Mouse (Mus musculus) lung, adult 2 months (tissue): ENCODE measurements around the gene Speer4e. TPM values are rescaled to one million over a fixed set of nuclear protein-coding genes. Genes with fewer than 3 reads are reported as not detected.
"Not testable (repeated sequence)": the region's sequence is repeated elsewhere in the genome, so short reads cannot be mapped to it uniquely, and the experiment has no call there.

Experiments
- DNase-seq: peaks from one replicate; pipeline ENCODE4 v3.0.0; 2022
- H3K4me1 ChIP-seq: fragments of 200-500 bp; 2 replicates; pipeline ENCODE4 v1.6.1; 2011; ENCODE audit warnings: low read length; ENCODE audit not compliant: control insufficient read depth, insufficient read depth
- H3K4me3 ChIP-seq: fragments of 200-500 bp; replicated peaks from 2 replicates; pipeline ENCODE3; 2011; ENCODE audit warnings: low read depth, mild to moderate bottlenecking, control low read depth, low read length; ENCODE audit errors: extremely low read depth
- WGBS: fragments of 180-500 bp; shearing (Covaris S2); methylation state at CpG from one replicate; pipeline ENCODE4 v1.1.7; 2018; 5-methylcytosine and 5-hydroxymethylcytosine counted together
- polyA plus RNA-seq: library from polyadenylated mRNA; depleted of rRNA; stranded (reverse); fragments of >200 nt; gene quantifications from 2 replicates; pipeline ENCODE4 v1.2.3, GENCODE M21; 2012; rRNA removed

The Speer4e gene
- polyA plus RNA-seq = not detected in 2 replicates

DNA sequence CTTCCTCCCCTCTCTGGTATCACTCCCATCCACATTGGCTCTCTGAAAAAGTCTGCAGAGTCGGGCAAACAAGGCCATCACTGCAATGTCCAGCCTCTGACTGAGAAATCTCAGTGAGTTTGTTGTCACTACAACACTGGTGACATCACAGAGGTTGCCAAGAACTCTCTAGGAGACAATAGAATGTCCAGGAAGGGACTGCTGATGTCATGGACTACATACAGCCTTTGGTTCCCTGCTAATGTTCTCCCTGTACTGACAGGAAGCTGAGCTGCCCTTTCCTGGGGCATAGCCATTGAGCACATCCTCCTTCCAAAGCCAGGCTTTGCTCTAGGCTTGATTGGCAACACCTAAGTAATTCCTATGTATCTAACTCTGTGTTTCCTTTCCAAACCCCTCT is at the start of gene Speer4e:
Gene Speer4e (minus strand): TSS at position 101 of the 400 bp plus-strand sequence.
- H3K4me3 ChIP-seq, DNase-seq, H3K4me1 ChIP-seq: not testable (repeated sequence)
- WGBS = 32% methylated on average over 1 of the region's 1 CpGs

DNA sequence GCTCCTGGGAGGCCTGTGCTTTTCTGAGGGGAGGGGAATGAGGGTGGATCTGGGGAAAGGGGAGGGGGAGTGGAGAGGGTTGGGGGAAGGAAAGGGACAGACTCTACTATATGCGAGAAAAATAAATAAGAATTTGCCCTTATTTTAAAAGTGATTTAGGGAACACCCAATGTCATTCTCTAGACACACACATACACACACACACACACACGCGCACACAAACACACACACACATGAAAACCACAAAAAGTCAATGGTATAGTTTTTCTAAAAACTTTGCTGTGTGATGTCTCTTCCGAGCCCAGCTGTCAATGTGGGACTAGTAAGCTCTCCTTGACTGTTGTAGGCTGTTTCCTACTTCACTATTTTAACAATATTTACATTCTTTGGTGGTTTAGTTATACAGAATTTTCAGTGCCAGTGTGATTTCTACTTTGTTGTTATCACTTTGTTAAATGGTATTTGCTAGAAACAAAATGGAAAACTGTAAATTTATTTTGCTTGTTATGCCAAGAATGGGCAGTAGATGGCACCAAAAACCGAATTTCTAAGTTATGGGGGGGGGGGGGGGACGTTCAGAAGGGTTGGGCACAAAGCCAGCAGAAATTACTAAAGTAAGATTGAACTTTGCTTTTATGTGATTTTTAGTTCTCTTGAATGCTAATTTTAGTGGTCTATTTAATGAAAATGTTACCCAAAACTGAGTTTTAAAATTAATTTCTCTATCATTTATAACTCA is 48.6 kb upstream of the Speer4e start:
- H3K4me3 ChIP-seq, DNase-seq, H3K4me1 ChIP-seq: not testable (repeated sequence)
- WGBS = 39% methylated on average over 6 of the region's 6 CpGs

DNA sequence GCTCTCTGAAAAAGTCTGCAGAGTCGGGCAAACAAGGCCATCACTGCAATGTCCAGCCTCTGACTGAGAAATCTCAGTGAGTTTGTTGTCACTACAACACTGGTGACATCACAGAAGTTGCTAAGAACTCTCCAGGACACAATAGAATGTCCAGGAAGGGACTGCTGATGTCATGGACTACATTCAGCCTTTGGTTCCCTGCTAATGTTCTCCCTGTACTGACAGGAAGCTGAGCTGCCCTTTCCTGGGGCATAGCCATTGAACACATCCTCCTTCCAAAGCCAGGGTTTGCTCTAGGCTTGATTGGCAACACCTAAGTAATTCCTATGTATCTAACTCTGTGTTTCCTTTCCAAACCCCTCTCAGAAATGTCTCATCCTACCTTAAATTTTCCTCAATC is 40.6 kb upstream of the Speer4e start, which contains the start of gene Gm10354:
Gene Gm10354 (minus strand): TSS at position 101 of the 400 bp plus-strand sequence.
- DNase-seq, H3K4me3 ChIP-seq, H3K4me1 ChIP-seq: not testable (repeated sequence)
- whole genome bisulfite sequencing = 10% methylated on average over 1 of the region's 1 CpGs

DNA sequence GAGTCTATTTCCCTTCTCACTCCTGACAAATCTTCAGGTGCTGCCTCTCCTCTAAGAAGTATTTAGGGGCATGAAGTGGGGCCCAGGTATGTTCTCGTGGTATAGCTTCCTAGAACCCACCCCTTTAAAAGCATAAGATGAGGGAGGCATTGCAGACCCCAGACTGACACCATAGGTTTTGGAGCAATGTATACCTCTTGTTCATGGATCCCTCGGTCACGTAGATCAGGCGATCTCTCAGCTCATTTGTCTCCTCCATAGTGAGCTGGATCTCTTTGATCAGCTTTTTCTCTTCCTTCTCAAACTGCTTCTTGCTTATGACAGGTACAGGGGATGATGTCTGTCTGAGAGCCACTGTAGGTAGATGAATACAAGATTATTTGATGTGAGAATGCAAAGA is 39.1 kb upstream of the Speer4e start:
- 66% methylated on average over 4 of the region's 4 CpGs for WGBS
- not testable (repeated sequence) for H3K4me3 ChIP-seq, H3K4me1 ChIP-seq, DNase-seq

DNA sequence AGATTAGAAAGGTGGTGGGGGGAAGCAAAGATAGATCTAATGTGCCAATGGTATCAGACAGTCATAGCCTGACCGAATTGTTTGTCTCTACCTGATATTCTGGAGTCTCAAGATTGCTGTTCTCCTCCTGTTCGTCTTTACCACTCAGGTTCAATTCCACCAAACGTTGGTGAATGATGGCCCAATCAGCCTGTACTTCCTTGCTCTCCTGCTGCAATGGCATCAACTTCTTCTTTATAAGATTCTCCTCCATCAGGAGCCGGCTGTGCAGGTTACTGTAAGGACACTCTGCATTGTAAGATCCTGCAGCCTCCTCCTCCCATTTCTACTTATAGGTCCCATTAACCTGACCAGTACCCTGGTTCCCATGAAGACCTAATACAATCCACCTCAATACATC is 37.1 kb upstream of the Speer4e start:
- H3K4me1 ChIP-seq, DNase-seq, H3K4me3 ChIP-seq: not testable (repeated sequence)
- WGBS = 60% methylated on average over 4 of the region's 4 CpGs

DNA sequence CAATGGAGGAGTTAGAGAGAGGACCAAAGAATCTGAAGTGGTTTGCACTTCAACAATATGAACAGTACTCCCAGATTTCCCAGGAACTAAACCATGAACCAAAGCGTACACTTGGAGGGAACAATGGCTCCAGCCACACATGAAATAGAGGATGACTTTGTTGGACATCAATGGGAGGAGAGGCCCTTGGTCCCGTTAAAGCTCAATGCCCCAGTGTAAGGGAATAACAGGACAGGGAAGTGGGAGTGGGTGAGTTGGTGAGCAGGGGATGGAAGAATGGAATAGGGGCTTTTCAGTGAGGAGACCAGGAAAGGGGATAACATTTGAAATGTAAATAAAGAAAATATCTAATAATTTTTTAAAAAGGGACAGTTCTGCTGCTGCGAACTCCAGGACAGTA is 34.6 kb upstream of the Speer4e start:
- not testable (repeated sequence) for H3K4me1 ChIP-seq, H3K4me3 ChIP-seq, DNase-seq
- 68% methylated on average over 3 of the region's 3 CpGs for WGBS

DNA sequence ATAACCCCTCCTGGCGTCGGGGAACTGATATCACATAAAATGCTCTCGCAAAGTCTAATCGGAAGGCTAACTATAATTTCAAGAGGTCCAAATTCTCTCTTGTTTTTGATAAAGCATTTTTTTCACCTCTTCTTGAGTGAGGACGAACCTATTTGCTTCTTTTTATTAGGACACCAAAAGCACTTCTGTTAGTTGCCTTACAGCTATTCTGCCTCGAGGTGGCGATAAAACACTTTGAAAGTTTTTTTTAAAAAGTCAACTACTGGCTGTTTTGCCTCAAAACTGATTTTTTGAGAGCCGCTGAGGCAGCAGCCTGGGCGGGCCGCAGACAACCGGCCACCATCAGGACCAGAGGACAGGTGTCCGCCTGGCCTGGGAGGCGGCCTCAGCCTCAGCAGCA is 25.6 kb upstream of the Speer4e start:
- WGBS = 81% methylated on average over 13 of the region's 13 CpGs
- DNase-seq, H3K4me1 ChIP-seq, H3K4me3 ChIP-seq: not testable (repeated sequence)

DNA sequence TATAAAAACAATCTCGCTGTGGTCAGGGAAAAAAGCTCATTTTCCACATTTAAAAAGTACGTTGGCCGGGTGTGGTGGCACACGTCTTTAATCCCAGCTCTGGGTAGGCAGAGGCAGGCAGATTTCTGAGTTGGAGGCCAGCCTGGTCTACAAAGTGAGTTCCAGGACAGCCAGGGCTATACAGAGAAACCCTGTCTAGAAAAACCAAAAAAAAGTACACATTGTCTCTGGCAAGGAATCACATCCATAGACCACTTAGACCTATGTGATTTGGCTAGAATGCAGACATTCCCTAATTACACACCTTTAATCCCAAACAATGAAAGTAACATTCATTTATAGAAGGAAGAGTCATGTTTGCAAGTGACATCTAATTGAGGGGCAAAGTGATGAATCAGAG is 23.3 kb upstream of the Speer4e start:
- WGBS = 74% methylated on average over 4 of the region's 4 CpGs
- DNase-seq, H3K4me3 ChIP-seq, H3K4me1 ChIP-seq: not testable (repeated sequence)

DNA sequence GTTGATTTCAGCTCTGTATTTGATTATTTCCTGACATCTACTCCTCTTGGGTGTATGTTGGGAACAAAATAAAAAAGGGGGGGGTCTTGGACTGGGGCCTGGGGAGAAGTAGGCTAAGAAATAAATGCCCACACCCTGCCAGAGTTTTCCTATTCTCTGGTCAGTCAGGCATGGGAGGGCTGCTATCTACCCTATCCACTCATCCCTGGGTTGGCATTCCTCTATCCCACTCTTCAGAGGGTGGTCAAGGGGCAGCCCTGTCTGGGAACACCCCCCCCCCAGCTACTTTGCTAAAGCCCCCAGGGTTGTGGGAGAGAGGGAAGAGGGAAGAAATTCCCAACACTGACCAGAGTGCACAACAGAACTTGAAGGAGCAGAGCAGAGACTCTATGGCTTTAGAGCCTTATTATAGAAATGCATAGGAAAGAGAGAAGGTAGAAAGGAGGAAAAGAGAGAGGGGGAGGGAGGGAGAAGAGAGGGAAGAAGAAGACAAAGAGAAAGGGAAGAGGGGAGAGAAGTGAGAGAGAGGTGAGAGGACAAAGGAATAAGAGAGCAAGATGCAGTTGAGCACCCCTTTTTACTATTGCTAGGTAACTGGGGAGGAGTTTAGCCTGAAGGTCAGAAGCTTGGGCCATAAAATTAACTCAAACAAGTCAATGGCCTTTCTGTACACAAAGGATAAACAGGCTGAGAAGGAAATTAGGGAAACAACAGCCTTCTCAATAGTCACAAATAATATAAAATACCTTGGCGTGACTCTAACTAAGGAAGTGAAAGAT is 17.9 kb upstream of the Speer4e start:
- not testable (repeated sequence) for H3K4me1 ChIP-seq, H3K4me3 ChIP-seq, DNase-seq
- 100% methylated on average over 1 of the region's 1 CpGs for WGBS

DNA sequence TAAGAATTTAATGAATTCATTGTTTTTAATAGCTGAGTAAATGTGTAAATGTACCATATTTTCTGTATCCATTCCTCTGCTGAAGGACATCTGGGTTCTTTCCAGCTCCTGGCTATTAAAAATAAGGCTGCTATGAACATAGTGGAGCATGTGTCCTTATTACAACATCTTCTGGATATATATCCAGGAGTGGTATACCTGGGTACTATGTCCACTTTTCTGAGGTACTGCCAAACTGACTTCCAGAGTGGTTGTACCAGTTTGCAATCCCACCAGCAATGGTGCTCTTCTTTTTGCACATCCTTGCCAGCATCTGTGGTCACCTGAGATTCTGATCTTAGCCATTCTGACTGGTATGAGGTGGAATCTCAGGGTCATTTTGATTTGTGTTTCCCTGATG is 15.4 kb upstream of the Speer4e start:
- DNase-seq, H3K4me3 ChIP-seq, H3K4me1 ChIP-seq: not testable (repeated sequence)

DNA sequence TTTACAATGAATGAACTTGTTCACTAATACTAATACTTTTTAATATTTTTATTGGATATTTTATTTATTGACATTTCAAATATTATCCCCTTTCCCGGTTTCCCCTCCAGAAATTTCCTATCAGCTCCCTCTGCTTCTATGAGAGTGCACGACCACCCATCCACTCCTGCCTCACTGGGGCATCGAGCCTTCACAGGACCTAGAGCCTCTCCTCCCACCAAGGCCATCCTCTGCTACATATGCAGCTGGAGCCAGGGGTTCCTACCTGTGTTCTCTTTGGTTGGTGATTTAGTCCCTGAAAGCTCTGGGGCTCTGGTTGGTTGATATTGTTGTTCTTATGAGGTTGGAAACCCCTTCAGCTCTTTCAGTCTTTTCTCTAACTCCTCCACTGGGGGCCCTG is 14.5 kb upstream of the Speer4e start:
- 67% methylated on average over 3 of the region's 3 CpGs for WGBS
- H3K4me3 ChIP-seq, H3K4me1 ChIP-seq, DNase-seq: not testable (repeated sequence)

DNA sequence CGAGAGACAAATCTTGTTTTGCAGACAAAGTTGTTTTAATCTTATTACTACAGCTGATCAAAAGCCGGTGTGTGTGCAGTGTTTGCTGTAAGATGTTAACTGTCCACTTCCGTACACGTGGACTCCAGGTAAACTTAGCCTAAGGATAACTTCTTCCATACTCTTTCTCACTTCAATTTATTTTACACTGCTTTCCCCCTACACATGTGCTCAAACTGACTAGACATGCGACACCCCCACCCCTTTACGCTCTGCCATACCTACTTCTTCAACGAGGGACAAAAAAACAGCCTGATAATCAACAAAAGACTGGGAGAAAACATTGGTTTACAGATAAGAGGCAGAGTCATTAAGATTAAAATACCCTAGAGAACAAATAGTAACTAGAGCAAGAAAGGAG is 13.6 kb upstream of the Speer4e start:
- 65% methylated on average over 7 of the region's 7 CpGs for WGBS
- H3K4me3 ChIP-seq, H3K4me1 ChIP-seq, DNase-seq: not testable (repeated sequence)

DNA sequence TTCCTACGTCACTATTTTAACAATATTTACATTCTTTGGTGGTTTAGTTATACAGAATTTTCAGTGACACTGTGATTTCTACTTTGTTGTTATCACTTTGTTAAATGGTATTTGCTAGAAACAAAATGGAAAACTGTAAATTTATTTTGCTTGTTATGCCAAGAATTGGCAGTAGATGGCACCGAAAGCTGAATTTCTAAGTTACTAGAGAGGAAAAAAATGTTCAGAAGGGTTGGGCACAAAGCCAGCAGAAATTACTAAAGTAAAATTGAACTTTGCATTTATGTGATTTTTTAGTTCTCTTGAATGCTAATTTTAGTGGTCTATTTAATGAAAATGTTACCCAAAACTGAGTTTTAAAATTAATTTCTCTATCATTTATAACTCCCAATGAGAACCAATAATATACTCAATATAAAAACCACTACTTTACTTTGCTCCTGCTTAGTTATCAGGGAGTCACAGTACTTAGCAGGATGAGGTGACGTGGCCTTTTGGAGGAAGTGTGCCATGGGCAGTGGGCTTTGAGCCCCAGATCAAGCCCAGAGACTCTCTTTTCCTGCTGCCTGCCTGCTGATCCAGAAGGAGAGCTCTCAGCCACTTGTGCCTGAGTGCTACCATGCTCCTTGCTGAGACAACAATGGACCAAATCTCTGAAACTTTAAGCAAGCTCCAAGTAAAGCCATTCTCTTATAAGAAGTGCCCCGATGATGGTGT is 9.4 kb upstream of the Speer4e start:
- DNase-seq, H3K4me3 ChIP-seq, H3K4me1 ChIP-seq: not testable (repeated sequence)
- 54% methylated on average over 4 of the region's 4 CpGs for WGBS

DNA sequence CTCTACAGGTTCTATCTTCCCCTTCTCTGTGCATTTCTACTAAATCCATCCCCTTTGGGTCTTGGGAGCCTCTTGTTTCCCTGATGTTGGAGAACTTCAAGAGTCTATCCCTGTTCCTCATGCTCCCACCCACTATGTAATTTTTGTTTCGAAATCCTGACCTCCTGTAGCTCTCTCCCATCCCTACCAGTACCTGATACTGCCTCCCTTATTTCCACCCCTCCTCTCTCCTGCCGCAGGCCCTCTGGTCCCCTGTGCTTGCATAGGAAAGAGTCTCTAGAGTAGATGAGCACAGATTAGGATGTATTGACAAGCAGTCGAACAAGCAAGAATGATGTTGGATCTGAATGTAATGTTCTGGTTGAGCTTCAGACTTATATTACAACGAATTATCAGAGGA is 7.3 kb upstream of the Speer4e start:
- not testable (repeated sequence) for DNase-seq, H3K4me3 ChIP-seq, H3K4me1 ChIP-seq
- 44% methylated on average over 4 of the region's 4 CpGs for WGBS

DNA sequence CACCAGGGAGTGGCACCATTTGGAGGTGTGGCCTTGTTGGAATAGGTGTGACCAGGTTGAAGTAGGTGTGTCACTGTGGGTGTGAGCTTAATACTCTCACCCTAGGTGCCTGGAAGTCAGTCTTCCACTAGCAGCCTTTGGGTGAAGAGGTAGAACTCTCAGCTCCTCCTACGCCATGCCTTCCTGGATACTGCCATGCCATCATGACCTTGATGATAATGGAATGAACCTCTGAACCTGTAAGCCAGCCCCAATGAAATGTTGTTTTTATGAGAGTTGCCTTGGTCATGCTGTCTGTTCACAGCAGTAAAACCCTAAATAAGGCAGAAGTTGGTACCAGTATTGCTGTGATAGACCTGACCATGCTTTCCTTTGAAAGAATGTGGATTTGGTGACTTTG is 2.8 kb upstream of the Speer4e start:
- DNase-seq, H3K4me1 ChIP-seq, H3K4me3 ChIP-seq: not testable (repeated sequence)
- WGBS = 81% methylated on average over 1 of the region's 1 CpGs
